In the genomic region with DNA sequence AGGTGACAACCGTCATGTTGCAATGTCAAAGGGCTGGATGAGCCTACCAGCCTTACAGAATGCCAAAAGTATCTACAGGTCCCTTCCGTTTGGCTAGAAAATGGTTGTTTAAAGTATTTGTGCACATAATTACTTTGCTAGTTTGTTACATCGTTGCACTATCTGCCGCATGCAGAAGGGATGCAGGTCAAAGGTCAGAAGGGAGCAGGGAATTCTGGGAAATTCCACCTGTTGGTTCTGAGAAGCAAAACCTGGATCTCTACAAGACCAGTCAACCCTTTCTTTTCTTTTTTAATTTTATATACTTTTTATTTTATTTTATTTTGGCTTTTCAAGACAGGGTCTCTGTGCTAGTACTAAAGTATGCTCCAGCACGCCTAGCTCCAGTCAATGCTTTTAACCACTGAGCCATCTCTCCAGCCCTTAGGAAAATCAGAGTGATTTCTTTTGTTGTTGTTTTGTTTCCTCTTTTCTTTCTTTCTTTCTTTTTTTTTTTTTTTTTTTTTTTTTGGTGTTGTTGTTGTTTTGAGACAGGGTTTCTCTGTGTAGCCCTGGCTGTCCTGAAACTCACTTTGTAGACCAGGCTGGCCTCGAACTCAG, we compare ENCODE assay signal across 8 mouse cellular contexts. TPM values are rescaled to one million over a fixed set of nuclear protein-coding genes. Genes with fewer than 3 reads are reported as not detected.
DNase-seq lines count a peak whose midpoint lies in the region; ATAC-seq and TF ChIP-seq lines count a peak whose summit lies in the region.

No protein-coding gene starts in this region.

- DNase-seq in gastrocnemius, adult 2 months: no peak
- no peak for DNase-seq in gastrocnemius, postnatal 14 days
- peak; percentile 9 for DNase-seq in thymus, postnatal 14 days
- no peak for DNase-seq in thymus, postnatal 10 days (ENCODE audit: low spot score in 2 of 2)
- no peak for DNase-seq in liver, embryonic 13.5 days
- no peak for DNase-seq in gastrocnemius, adult 8-10 months (ENCODE audit: low spot score in 2 of 2)
- no peak for DNase-seq in frontal cortex, postnatal 14 days (ENCODE audit: low spot score in 2 of 2)

- no peaks in the 10 kb centered on the region for H3K27me3 ChIP-seq in liver, embryonic 13.5 days

- no peak for TF ChIP-seq CTCF in gastrocnemius, adult 2 months (IDR thresholded peaks at IDR 0.05)

- no peak for ATAC-seq in liver, embryonic 13.5 days (ENCODE audit: low read depth)
- no peak for ATAC-seq in megakaryocyte-erythroid progenitor cell, adult 5-6 weeks (replicated peaks; ENCODE audit: low FRiP score, low TSS enrichment, poor library complexity, severe bottlenecking)

- 75% methylated on average over 6 of the region's 6 CpGs for WGBS in liver, embryonic 13.5 days (ENCODE audit: insufficient replicate concordance)

- peaks cover 12% of the 10 kb centered on the region for H3K36me3 ChIP-seq in liver, embryonic 13.5 days

- H3K9me3 ChIP-seq in liver, embryonic 13.5 days (replicated peaks): no peaks in the 10 kb centered on the region

- H3K4me3 ChIP-seq in gastrocnemius, adult 2 months: peak overlapping the region; percentile 97
- H3K4me3 ChIP-seq in liver, embryonic 13.5 days (replicated peaks): peak overlapping the region; percentile 92

- peak overlapping the region; percentile 94; the same call in 1 of the 2 replicates for H3K9ac ChIP-seq in liver, embryonic 13.5 days

- H3K4me1 ChIP-seq in liver, embryonic 13.5 days (replicated peaks): peaks cover 37% of the 10 kb centered on the region

- peak overlapping the region; percentile 96 for H3K27ac ChIP-seq in gastrocnemius, adult 2 months
- peak overlapping the region; percentile 87 for H3K27ac ChIP-seq in liver, embryonic 13.5 days

- intact Hi-C loops in gastrocnemius, adult 2 months (cut with DNase I): no loop called here
- intact Hi-C loops in gastrocnemius, postnatal 14 days (cut with DNase I; ENCODE audit: low total_unique reads): no loop called here

- H3K4me2 ChIP-seq in liver, embryonic 13.5 days: peak overlapping the region; percentile 91

RNA-seq across cellular contexts. Expression of gene Zmiz2, which starts 0.6 kb away (rescaled TPM):
- 10 to 100 TPM; 45.4 to 52.0 TPM for total RNA-seq in gastrocnemius, adult 2 months (2021)
- total RNA-seq in gastrocnemius, postnatal 14 days (2021): 10 to 100 TPM; 28.9 to 30.2 TPM
- polyA plus RNA-seq in liver, embryonic 13.5 days (2015; fragmentation: Nextera tagmentation; extraction: Ambion mirVana): 4.4 and 4.7 TPM in 2 replicates
- total RNA-seq in gastrocnemius, adult 8-10 months (2022): 10 to 100 TPM; 50.7 to 65.8 (median 53.6) TPM
- total RNA-seq in megakaryocyte-erythroid progenitor cell, adult 5-6 weeks (2014; fragmentation: Nextera tagmentation): 65.9 and 70.0 TPM in 2 replicates
- 5.6 and 10.4 TPM in 2 replicates for total RNA-seq in megakaryocyte-erythroid progenitor cell, adult 5-6 weeks (2017)

RNA-seq across cellular contexts. Expression of gene Ppia, which starts 27.0 kb away (rescaled TPM):
- 100 to 1,000 TPM; 205 to 209 TPM for total RNA-seq in gastrocnemius, adult 2 months (2021)
- total RNA-seq in gastrocnemius, postnatal 14 days (2021): 100 to 1,000 TPM; 427 to 511 TPM
- polyA plus RNA-seq in liver, embryonic 13.5 days (2015; fragmentation: Nextera tagmentation; extraction: Ambion mirVana): 3,630 and 3,871 TPM in 2 replicates
- total RNA-seq in gastrocnemius, adult 8-10 months (2022): 100 to 1,000 TPM; 189 to 256 (median 213) TPM
- total RNA-seq in megakaryocyte-erythroid progenitor cell, adult 5-6 weeks (2014; fragmentation: Nextera tagmentation): 3,823 and 4,304 TPM in 2 replicates
- total RNA-seq in megakaryocyte-erythroid progenitor cell, adult 5-6 weeks (2017): 1,965 and 1,971 TPM in 2 replicates

RNA-seq across cellular contexts. Expression of gene H2afv, which starts 56.0 kb away (rescaled TPM):
- 10 to 100 TPM; 44.2 to 70.3 TPM for total RNA-seq in gastrocnemius, adult 2 months (2021)
- 10 to 100 TPM; 41.3 to 46.3 TPM for total RNA-seq in gastrocnemius, postnatal 14 days (2021)
- polyA plus RNA-seq in liver, embryonic 13.5 days (2015; fragmentation: Nextera tagmentation; extraction: Ambion mirVana): 109 and 112 TPM in 2 replicates
- 10 to 100 TPM; 47.7 to 58.3 (median 56.0) TPM for total RNA-seq in gastrocnemius, adult 8-10 months (2022)
- 144 and 178 TPM in 2 replicates for total RNA-seq in megakaryocyte-erythroid progenitor cell, adult 5-6 weeks (2014; fragmentation: Nextera tagmentation)
- total RNA-seq in megakaryocyte-erythroid progenitor cell, adult 5-6 weeks (2017): 85.9 and 103 TPM in 2 replicates
